Mouse (Mus musculus) cortical plate, adult 2 months (tissue): ENCODE measurements at regions not wholly inside any gene's neighbourhood (a gene's known extent, or its start where the extent isn't known, plus 50 kb on each side); places are given as distances from the start of the nearest gene placed in this dataset.
A peak's percentile ranks its signal among the peaks of the same experiment; 100 is the strongest.

Experiments
- H3K27ac ChIP-seq: fragments of 200-500 bp; 2 replicates; pipeline ENCODE4 v1.5.1; 2012; ENCODE audit warnings: low read length, control low read depth, inconsistent platforms; ENCODE audit not compliant: insufficient read depth
- H3K4me1 ChIP-seq: fragments of 200-500 bp; 2 replicates; pipeline ENCODE4 v1.6.1; 2011; ENCODE audit warnings: low read length; ENCODE audit not compliant: control insufficient read depth, insufficient read depth
- H3K4me3 ChIP-seq: fragments of 200-500 bp; 2 replicates; pipeline ENCODE4 v1.5.1; 2011; ENCODE audit warnings: mild to moderate bottlenecking, low read length, control low read depth; ENCODE audit not compliant: insufficient read depth
- CTCF ChIP-seq: fragments of 200-500 bp; IDR thresholded peaks from 2 replicates; pipeline ENCODE4 v1.5.1; 2011; ENCODE audit warnings: mild to moderate bottlenecking, control low read depth, low read length; ENCODE audit not compliant: insufficient read depth; ENCODE audit errors: extremely low read depth
- POLR2A ChIP-seq: fragments of 200-500 bp; IDR thresholded peaks from 2 replicates; pipeline ENCODE4 v1.6.1; 2011; ENCODE audit warnings: mild to moderate bottlenecking, low read length, control low read depth; ENCODE audit not compliant: insufficient read depth; ENCODE audit errors: extremely low read depth

DNA sequence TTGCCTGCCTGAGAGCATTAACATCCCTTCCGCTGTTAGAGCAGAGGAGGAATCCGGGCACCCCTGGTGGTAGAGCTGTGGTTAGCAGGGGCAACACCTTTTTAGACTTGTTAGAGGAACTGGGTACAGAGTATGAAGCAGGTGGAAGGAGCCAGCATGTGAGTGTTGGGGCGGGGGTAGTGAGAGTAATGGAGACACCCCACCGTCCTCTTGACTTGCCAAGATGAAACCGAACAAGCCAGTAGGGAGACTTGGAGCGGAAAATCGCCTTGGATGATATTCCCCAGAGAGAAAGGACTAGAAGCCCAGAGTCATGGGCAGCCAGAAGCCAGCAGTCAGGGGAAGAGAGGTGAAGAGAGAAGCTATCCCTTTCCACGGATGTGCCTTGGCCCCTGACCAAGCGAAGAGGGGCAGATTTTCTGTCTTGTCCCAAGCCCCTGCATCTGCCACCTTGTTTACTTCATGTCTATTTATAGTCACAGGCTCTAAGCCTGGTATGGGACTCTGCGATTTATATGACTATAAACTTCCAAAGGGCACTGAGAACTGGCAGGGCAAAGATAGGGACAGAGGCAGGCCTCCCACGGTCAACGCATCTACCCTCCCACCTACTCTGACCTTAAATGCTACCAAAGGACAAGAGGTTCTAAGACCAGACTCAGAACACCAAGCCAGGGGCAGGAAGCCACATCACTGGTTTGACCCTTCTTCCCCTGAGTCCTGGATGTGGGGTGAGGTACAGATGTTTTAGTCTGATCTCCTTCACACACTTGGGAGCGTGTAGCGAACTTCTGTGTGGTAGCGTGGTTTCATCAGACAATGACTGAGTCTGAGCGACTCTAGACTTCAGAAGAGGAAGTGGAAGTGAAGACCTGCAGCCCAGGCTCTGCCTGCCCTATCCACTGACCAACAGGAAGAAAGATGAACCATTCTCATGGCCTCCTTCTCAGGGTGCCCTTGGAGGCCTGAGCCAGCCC lies 55.9 kb upstream of the Btrc start:
- peaks cover 2% of the 10 kb centered on the region; the same call in 1 of the 2 replicates for H3K4me1 ChIP-seq

GRCm38 (mm10) chr19:45308676-45309275 lies 54.8 kb upstream of the Btrc start:
- Histone ChIP-seq H3K27ac (no peak overlapping the region), H3K4me3 (no peak overlapping the region), H3K4me1 (0 out of 2 replicates have a peak, but pooled peaks cover 2% of the 10 kb centered on the region)
- TF ChIP-seq CTCF = peak; percentile 52
- no peak for TF ChIP-seq POLR2A

More for the DNA sequence above, 55.9 kb upstream of the Btrc start:
- TF ChIP-seq CTCF (peak; percentile 30; the same call in 1 of the 2 replicates), POLR2A (no peak)
- Histone ChIP-seq H3K27ac (no peak overlapping the region), H3K4me3 (no peak overlapping the region)

- no peak for TF ChIP-seq CTCF
- no peak for TF ChIP-seq POLR2A
- H3K4me3 ChIP-seq = no peak overlapping the region
- H3K4me1 ChIP-seq = 0 out of 2 replicates have a peak, but pooled peaks cover 2% of the 10 kb centered on the region
- no peak overlapping the region for H3K27ac ChIP-seq
Measured at GRCm38 (mm10) chr19:45310291-45310881, 53.1 kb upstream of the Btrc start.

- Histone ChIP-seq H3K4me1 (0 out of 2 replicates have a peak, but pooled peaks cover 2% of the 10 kb centered on the region), H3K27ac (no peak overlapping the region), H3K4me3 (no peak overlapping the region)
- no peak for TF ChIP-seq POLR2A
- no peak for TF ChIP-seq CTCF
Measured at GRCm38 (mm10) chr19:45310944-45311603, 52.5 kb upstream of the Btrc start.

GRCm38 (mm10) chr19:45311831-45312537 lies 51.5 kb upstream of the Btrc start:
- TF ChIP-seq POLR2A (no peak), CTCF (no peak)
- Histone ChIP-seq H3K4me3 (no peak overlapping the region), H3K4me1 (0 out of 2 replicates have a peak, but pooled peaks cover 2% of the 10 kb centered on the region), H3K27ac (no peak overlapping the region)

- Histone ChIP-seq H3K4me1 (0 out of 2 replicates have a peak, but pooled peaks cover 2% of the 10 kb centered on the region), H3K27ac (no peak overlapping the region), H3K4me3 (no peak overlapping the region)
- TF ChIP-seq CTCF = no peak
- no peak for TF ChIP-seq POLR2A
Measured at GRCm38 (mm10) chr19:45312713-45313365, 50.7 kb upstream of the Btrc start.
